Mouse (Mus musculus): ENCODE data around the gene Hoxb4.

Gene Hoxb4

DNA sequence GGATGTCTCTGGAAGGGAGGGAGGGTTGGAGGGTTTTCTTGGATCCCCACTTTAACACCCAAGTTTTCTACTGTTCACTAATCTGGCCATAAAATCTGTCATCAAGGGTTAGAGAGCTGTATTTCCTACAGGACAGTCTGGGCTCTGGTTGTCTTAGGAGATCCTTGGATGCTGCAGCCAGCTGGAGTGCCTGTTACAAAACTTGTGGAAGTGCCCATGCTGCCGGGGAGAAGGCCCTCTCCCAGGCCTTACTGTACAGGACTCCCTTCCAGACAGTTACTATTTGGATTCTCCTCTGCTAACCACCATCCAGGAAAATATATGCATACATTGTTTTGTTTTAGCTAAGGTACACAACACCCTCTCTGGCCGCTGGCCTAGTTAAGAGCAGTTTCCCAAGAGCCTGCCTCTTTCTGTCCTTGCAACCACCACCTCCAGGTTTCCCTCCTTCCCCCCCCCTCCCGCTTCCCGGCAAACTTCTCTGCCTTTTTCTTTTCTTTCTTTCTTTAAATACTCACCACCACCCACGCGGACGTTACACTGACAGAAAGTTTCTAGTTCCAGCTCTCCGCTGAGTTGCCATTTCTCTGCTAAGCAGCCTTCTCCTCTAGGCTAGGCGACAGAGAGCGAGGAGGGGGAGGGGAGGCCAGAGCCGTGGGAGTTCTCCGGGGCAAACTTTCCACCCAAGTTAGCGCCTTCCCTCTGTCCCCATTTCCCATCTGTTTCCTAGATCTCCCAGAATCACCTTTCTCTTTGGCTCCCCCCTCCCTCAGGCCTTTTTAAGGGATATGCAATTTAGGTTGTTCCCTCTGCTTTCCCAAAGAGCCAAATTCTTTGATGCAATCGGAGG is 31.6 kb downstream of the Hoxb4 start:
- DNase-seq (ENCODE audit: low spot score): no peak

DNA sequence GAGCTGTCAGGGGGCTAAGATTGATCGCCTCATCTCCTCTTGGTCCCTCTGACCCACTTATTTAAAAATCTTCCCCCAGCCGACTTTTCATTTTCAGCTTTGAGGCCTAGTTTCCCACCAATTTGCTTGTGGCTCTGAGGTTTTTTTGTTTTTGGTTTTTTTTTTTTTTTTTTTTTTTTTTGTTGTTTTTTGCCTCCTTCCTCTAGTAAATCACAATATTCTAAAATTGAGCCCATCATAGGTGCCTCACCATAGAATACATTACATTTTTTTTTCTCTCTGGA is 32.2 kb downstream of the Hoxb4 start, which contains the start of gene Hoxb2:
Gene Hoxb2 (plus strand): TSS at position 185 of the 284 bp plus-strand sequence.
- DNase-seq (ENCODE audit: low spot score): no peak

DNA sequence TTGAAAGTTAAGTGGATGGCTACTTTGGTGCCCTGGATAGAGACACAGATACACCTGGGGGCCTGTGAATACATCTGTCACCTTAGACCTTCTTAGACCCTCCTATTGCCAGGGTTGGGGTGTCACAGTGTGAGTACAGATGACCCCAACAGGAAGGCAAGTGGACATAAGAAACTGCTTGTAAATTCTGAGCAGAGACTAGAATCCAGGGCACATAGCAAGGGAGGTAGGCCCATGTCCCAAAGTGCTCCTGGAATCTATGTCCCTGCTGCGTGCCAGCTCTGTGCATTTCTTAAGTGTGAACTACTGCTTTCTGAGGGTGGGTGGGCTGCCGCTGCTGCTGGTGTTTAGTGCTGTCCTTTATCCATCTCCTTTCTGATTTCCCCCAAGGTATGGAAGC is 32.7 kb downstream of the Hoxb4 start:
- no peak for DNase-seq (ENCODE audit: low spot score)

DNA sequence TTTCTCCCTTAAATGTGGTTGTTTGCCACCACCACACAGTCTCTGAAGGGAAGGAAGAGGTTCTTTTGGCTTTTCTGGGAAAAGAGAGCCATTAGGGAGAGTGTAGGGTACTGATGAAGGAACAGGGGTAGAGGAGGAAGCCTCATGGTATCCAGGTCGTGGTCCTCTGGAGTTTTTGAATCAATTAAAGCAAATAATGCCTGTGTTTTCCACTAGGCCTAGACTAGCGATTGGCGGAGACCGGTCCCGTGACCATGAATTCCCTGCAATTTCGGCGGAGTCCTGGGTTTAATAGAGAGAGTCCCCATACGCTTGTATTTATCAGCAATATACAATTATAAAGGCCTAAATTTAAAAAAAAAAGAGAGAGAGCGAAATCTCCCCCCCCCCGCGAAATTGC is 33.2 kb downstream of the Hoxb4 start:
- no peak for DNase-seq (ENCODE audit: low spot score)

DNA sequence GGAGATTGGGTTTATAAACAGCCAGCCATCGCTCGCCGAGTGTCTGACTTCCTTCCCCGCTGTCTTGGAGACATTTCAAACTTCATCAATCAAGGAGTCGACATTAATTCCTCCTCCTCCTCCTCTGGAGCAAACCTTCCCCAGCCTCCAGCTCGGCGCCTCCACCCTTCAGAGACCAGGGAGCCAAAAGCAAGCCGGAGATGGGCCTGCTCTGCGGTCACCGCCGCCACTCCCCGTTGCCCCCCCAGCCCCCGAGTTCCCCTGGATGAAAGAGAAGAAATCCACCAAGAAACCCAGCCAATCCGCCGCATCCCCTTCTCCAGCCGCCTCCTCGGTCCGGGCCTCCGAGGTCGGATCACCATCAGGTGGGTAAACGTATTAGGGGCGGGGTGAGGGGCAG is 33.8 kb downstream of the Hoxb4 start:
- peak; percentile 12 for DNase-seq (ENCODE audit: low spot score)

DNA sequence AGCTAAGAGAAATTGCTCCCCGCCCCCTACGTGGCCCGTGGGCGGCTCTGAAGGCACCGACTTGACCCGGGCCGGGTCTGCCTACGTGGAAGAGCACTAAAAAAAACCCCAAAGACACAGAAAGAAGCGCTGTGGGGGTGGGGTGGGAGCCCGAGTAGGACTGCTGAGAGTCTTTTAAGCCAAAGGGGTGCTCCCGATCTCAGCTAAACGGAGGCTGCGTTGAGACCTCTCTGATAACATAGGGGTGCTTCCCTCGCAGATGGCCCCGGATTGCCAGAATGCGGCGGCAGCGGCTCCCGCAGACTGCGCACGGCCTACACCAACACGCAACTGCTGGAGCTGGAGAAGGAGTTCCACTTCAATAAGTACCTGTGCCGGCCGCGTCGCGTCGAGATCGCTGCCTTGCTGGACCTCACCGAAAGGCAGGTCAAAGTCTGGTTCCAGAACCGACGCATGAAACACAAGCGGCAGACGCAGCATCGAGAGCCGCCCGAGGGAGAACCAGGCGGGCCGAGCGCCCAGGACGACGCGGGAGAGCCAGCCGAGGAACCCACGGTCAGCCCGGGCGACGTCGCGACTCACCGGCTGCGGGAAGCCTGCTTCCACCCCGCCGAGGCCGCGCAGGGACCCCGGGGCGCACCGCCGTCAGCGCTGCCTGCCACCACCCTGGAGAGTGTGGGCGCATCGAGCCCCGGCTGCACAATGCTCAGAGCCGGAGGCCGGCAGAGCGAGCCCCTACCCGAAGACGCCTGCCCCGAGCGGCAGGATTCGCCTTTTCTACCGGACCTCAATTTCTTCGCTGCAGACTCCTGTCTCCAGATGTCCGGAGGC is 34.8 kb downstream of the Hoxb4 start:
- peak; percentile 42 for DNase-seq (ENCODE audit: low spot score)

DNA sequence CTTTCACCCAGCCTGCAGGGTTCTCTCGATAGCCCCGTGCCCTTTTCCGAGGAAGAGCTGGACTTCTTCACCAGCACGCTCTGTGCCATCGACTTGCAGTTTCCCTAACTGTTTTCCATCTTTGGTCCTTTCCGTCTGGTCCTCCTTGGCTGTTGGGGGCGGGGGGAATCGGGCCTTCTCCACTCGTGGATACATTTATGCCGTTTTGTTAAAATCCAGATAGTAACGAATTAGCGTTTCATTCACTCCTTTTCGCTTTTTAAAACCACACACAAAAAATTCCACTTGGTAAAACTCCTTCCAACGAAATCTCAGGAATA is 35.4 kb downstream of the Hoxb4 start:
- no peak for DNase-seq (ENCODE audit: low spot score)

DNA sequence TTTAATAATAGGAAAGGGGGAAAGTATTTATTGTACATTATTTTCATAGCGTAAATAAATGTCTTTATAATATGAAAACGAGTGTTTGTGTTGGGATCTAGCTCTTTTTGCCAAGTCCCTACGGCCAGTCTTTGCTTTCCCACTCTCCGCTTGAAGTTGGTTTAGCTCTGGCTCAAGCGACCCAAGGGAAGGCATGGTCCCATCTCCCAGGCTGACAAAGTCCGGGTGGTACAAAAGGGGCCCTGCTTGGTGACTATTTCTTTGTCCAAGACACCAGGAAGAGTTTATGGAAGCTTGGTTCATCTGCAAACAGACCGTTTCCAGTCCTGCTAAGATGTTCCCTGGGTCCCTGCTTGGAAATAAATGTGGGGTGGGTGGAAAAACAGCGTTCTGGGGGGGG is 35.9 kb downstream of the Hoxb4 start:
- peak; percentile 28 for DNase-seq (ENCODE audit: low spot score)

DNA sequence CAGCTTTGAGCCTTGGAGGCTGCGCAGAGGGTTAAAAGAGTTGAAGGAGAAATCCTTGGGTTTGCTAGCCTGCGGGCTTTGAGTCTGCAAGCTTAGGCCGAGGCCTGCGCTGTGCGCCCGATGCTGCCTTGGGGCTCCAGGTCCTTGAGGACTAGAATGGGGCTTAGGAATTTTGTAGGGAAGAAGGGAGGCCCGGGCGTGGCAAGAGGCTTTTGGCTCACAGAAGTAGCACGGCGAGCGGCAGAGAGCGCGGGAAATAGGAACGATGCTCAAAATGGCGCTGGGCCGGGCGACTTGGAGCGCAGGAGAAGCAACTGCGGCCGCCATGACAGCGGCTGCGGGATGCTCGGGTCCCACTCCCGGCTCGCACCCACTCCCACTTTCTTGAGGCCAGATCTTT is 36.3 kb downstream of the Hoxb4 start:
- DNase-seq (ENCODE audit: low spot score): peak; percentile 56

DNA sequence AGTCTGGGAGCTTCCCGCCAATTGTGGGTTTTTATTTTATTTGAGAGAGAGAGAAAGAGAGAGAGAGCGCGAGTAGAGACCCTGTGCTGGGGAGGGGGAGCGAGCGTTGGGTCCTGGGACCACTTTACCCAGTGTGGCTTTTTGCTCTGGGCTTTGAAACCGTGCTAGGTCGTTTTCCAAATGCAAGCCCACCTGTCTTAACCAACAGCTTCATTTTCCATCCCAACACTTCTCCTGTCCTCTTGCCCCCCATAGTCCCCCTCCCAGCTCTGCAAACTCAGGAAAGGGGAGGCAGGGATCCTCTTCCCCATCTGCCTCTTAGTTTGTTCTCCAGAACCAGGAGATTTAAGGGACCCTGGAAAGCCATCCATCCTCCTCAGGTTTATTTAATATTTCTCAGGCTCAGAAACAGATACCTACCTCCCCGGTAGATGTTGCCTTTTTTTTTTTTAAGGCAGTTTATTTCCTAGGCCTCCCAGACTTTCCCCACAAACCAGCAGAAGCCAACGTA is 36.8 kb downstream of the Hoxb4 start:
- DNase-seq (ENCODE audit: low spot score): no peak

DNA sequence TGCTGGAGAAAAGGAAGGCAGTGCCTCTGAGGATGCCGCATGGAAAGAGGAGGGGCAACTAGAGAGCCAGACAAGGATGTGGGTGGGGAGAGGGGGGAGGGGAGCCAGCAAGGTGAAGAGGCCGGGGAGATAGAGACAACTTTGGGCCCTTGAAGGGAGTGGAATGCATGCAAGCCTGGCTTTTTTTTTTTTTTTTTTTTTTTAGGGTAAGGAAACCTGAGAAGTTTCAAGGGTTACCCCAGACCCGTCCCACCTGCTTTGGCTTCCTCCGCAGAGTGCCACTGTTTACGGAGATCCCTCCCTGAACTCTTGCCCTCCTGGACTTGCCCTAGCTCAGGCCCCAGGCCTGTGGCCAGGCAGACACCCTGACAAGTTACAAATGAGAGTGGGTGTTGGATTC is 45.7 kb downstream of the Hoxb4 start:
- DNase-seq (ENCODE audit: low spot score): no peak

DNA sequence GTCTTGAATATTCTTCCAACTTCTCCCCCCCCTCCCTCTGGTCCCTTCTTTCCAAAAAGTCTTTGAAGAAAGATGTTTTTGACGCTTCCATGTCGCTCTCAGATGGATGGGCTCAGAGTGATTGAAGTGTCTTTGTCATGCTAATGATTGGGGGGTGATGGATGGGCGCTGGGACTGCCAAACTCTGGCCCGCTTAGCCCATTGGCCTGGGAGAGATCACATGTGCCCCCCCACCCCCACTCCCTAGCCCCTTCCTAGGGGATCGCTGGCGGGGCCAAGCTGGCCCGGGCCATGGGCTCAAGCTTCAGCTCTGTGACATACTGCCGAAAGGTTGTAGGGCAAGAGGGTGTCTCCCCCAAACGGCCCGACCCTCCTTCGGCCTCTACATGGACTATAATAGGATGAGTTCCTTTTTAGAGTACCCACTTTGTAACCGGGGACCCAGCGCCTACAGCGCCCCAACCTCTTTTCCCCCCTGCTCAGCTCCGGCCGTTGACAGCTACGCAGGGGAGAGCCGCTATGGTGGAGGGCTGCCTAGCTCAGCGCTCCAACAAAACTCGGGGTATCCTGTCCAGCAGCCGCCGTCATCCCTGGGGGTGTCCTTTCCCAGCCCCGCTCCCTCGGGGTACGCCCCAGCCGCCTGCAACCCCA is 47.5 kb downstream of the Hoxb4 start, which contains the start of gene Hoxb1:
Gene Hoxb1 (plus strand): TSS at position 312 of the 651 bp plus-strand sequence.
- DNase-seq (ENCODE audit: low spot score): no peak

DNA sequence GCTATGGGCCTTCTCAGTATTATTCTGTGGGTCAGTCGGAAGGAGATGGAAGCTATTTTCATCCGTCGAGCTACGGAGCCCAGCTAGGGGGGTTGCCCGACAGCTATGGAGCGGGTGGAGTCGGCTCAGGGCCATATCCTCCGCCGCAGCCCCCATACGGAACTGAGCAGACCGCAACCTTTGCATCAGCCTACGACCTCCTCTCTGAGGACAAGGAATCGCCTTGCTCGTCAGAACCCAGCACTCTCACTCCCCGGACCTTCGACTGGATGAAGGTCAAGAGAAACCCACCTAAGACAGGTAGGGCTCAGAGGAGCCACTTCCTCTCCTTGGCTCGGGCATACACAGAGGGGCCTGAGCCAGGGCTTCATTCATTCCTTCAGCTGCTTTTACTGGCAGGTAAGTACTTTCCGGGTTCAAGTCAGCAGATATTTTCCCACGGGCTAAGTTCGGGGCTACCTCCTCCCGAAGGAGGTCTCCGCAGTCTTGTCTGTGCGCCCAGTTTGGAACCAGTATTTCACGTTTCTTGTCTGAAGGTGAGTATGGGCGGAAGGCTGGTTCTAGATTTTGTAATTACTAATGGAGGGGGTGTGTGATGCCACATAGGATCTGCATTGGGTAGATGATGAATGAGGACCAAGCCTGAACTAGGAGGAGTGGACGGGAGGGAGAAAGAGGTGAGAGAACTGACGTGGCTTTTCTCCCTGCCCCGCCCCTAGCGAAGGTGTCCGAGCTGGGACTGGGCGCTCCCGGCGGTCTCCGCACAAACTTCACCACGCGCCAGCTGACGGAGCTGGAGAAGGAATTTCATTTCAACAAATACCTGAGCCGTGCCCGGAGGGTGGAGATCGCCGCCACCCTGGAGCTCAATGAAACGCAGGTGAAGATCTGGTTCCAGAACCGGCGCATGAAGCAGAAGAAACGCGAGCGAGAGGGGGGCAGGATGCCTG is 48.3 kb downstream of the Hoxb4 start:
- DNase-seq (ENCODE audit: low spot score): no peak

DNA sequence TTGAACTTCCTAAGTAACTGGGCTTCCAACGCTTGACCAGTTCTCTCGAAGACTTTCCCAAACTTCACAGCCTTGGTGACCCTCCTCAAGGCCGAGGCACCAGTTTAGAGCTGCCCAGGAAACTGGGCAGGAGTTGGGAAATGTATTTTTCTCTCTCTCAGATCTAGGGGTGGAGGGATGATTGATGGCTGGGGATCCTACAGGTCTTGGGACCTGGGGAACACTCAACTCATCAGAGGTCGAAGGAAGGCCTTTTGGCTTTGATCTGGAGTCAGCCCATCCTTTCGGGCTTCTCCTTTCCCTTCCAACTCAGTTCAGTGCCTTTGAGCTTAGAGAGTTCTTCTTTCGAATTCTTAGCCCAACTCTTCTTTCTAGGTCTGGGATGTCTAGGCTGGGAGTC is 49.1 kb downstream of the Hoxb4 start:
- DNase-seq (ENCODE audit: low spot score): no peak

DNA sequence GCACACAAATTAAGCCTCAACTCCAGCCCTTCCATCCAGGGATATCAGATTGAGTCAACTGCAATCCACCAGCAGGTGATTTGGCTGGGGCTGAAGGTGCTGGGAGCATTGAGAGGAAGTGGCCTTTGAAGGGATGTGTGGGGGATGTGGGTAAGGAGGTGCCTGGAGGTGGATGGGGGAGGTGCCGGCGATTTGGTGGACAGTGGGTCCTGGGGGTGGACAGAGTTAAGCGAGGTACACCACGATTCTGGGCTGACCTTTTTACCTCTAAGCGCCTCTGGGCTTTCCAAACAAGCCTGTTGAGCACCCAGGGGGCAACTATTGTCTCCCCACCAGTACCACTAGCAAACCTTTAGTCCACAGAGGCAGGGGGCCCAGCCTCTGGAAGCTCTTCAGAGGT is 50.6 kb downstream of the Hoxb4 start:
- DNase-seq (ENCODE audit: low spot score): no peak

DNA sequence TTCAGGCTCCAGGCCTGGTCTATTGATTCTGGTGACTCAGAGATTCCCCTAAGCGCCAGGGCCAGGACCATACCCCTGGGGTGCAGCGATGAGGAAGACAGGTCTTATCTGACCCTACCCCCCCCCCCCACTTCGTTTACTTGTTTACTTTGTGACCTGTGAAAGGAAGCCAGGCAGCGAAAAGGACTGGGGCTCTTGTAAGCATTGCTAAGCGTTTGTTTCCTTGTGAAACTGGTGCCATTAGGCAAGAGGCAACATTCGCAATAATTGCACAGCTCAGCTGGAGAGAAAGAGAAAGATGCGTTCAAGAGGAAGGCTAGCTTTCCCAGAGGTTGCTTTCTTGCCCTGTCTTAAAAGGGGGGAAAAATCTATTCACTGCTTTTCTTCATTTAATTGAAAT is 51.1 kb downstream of the Hoxb4 start:
- DNase-seq (ENCODE audit: low spot score): no peak
